Mouse (Mus musculus) E14TG2a.4 (cell line): ENCODE data around the gene Iqgap1.
A peak's percentile ranks its signal among the peaks of the same experiment; 100 is the strongest.

ENCODE experiments used
- H3K27me3 ChIP-seq: 2 replicates; pipeline ENCODE4 v1.6.1; 2014; ENCODE audit warnings: low read length, control low read depth; ENCODE audit not compliant: insufficient read depth
- H3K36me3 ChIP-seq: 2 replicates; pipeline ENCODE4 v1.6.1; 2014; ENCODE audit warnings: low read length, control low read depth; ENCODE audit not compliant: insufficient read depth
- H3K4me1 ChIP-seq: replicated peaks from 2 replicates; pipeline ENCODE4 v1.6.1; 2014; ENCODE audit warnings: low read depth, low read length, control low read depth
- H3K4me3 ChIP-seq: replicated peaks from 2 replicates; pipeline ENCODE4 v1.5.1; 2014; ENCODE audit warnings: mild to moderate bottlenecking, low read length
- H3K9me3 ChIP-seq: 2 replicates; pipeline ENCODE4 v1.6.1; 2014; ENCODE audit warnings: low read length, control low read depth
- CTCF ChIP-seq: conservative IDR thresholded peaks from 2 replicates; pipeline ENCODE4 v1.5.1; 2014; ENCODE audit warnings: low read length
- NANOG ChIP-seq: IDR thresholded peaks from 2 replicates; pipeline ENCODE4 v1.6.1; 2014; ENCODE audit warnings: borderline replicate concordance, low read length, mixed read lengths
- POU5F1 ChIP-seq: IDR thresholded peaks from 2 replicates; pipeline ENCODE4 v1.6.1; 2014; ENCODE audit warnings: low read length, borderline replicate concordance

Iqgap1 gene

GRCm38 (mm10) chr7:80825843-80826403, at the start of gene Iqgap1:
TSS of gene Iqgap1 (minus strand) at chr7:80825974.
- H3K27me3 ChIP-seq: no peaks in the 10 kb centered on the region
- no peaks in the 10 kb centered on the region for H3K9me3 ChIP-seq
- H3K4me3 ChIP-seq: peak within 1 kb of the TSS; percentile 14
- H3K4me1 ChIP-seq: peaks cover 69% of the 10 kb centered on the region
- TF ChIP-seq CTCF (no peak), NANOG (no peak), POU5F1 (no peak)
- no peaks in the 10 kb centered on the region for H3K36me3 ChIP-seq

- no peaks in the 10 kb centered on the region for H3K9me3 ChIP-seq
- TF ChIP-seq POU5F1: no peak
- TF ChIP-seq CTCF: peak; percentile 64
- TF ChIP-seq NANOG: no peak
- H3K4me1 ChIP-seq: peaks cover 20% of the 10 kb centered on the region
- no peak overlapping the region for H3K4me3 ChIP-seq
- 0 out of 2 replicates have a peak, but pooled peaks cover 3% of the 10 kb centered on the region for H3K36me3 ChIP-seq
- H3K27me3 ChIP-seq: peaks cover 44% of the 10 kb centered on the region
Measured at GRCm38 (mm10) chr7:80873631-80874030, 47.9 kb upstream of the Iqgap1 start.

GRCm38 (mm10) chr7:80873038-80873437, 47.3 kb upstream of the Iqgap1 start:
- no peak for TF ChIP-seq POU5F1
- TF ChIP-seq CTCF: no peak
- TF ChIP-seq NANOG: no peak
- H3K9me3 ChIP-seq: no peaks in the 10 kb centered on the region
- H3K4me3 ChIP-seq: no peak overlapping the region
- peaks cover 43% of the 10 kb centered on the region for H3K27me3 ChIP-seq
- H3K36me3 ChIP-seq: 0 out of 2 replicates have a peak, but pooled peaks cover 3% of the 10 kb centered on the region
- peaks cover 20% of the 10 kb centered on the region for H3K4me1 ChIP-seq

GRCm38 (mm10) chr7:80868686-80869085, 42.9 kb upstream of the Iqgap1 start:
- H3K4me1 ChIP-seq: peaks cover 4% of the 10 kb centered on the region; the same call in 1 of the 2 replicates
- TF ChIP-seq CTCF: no peak
- no peak for TF ChIP-seq POU5F1
- TF ChIP-seq NANOG: no peak

GRCm38 (mm10) chr7:80866514-80867147, 40.9 kb upstream of the Iqgap1 start:
- Histone ChIP-seq H3K4me3 (no peak overlapping the region), H3K4me1 (peaks cover 14% of the 10 kb centered on the region), H3K9me3 (no peaks in the 10 kb centered on the region), H3K36me3 (peaks cover 5% of the 10 kb centered on the region; the same call in 1 of the 2 replicates), H3K27me3 (no peaks in the 10 kb centered on the region)
- no peak for TF ChIP-seq CTCF
- no peak for TF ChIP-seq NANOG
- no peak for TF ChIP-seq POU5F1

More at GRCm38 (mm10) chr7:80868686-80869085, 42.9 kb upstream of the Iqgap1 start:
- H3K4me3 ChIP-seq: no peak overlapping the region
- H3K36me3 ChIP-seq: peaks cover 5% of the 10 kb centered on the region; the same call in 1 of the 2 replicates
- peaks cover under 1% of the 10 kb centered on the region for H3K27me3 ChIP-seq
- H3K9me3 ChIP-seq: no peaks in the 10 kb centered on the region

- Histone ChIP-seq H3K9me3 (no peaks in the 10 kb centered on the region), H3K4me3 (no peak overlapping the region), H3K27me3 (no peaks in the 10 kb centered on the region), H3K36me3 (peaks cover 5% of the 10 kb centered on the region; the same call in 1 of the 2 replicates), H3K4me1 (peaks cover 20% of the 10 kb centered on the region)
- TF ChIP-seq CTCF: no peak
- TF ChIP-seq POU5F1: no peak
- no peak for TF ChIP-seq NANOG
Measured at GRCm38 (mm10) chr7:80865521-80865920, 39.7 kb upstream of the Iqgap1 start.

GRCm38 (mm10) chr7:80864831-80865230, 39.1 kb upstream of the Iqgap1 start:
- Histone ChIP-seq H3K27me3 (no peaks in the 10 kb centered on the region), H3K36me3 (peaks cover 5% of the 10 kb centered on the region; the same call in 1 of the 2 replicates), H3K9me3 (no peaks in the 10 kb centered on the region), H3K4me1 (peaks cover 27% of the 10 kb centered on the region), H3K4me3 (no peak overlapping the region)
- no peak for TF ChIP-seq POU5F1
- no peak for TF ChIP-seq CTCF
- no peak for TF ChIP-seq NANOG

- no peaks in the 10 kb centered on the region for H3K27me3 ChIP-seq
- no peaks in the 10 kb centered on the region for H3K9me3 ChIP-seq
- no peak for TF ChIP-seq CTCF
- TF ChIP-seq NANOG: no peak
- TF ChIP-seq POU5F1: no peak
- peaks cover 5% of the 10 kb centered on the region; the same call in 1 of the 2 replicates for H3K36me3 ChIP-seq
- H3K4me3 ChIP-seq: no peak overlapping the region
- H3K4me1 ChIP-seq: peaks cover 29% of the 10 kb centered on the region
Measured at GRCm38 (mm10) chr7:80864151-80864550, 38.4 kb upstream of the Iqgap1 start.
